Mouse (Mus musculus) neural tube, embryonic 11.5 days (tissue): ENCODE measurements around the gene Ncoa4. TPM values are rescaled to one million over a fixed set of nuclear protein-coding genes. Genes with fewer than 3 reads are reported as not detected.

Source experiments
- ATAC-seq: fragments of 200-750 bp; cut with Nextera tagmentation; 2 replicates; pipeline ENCODE4 v1.8.0; 2017; ENCODE audit warnings: moderate number of reproducible peaks, mild to moderate bottlenecking, moderate TSS enrichment, moderate library complexity; ENCODE audit not compliant: insufficient read depth, low FRiP score, low TSS enrichment
- DNase-seq: peaks from one replicate; pipeline ENCODE4 v3.0.0-alpha.2; 2015; ENCODE audit warnings: low spot score
- H3K27ac ChIP-seq: fragments of 300-500 bp; sonication (generic); 2 replicates; pipeline ENCODE4 v1.5.1; 2014; ENCODE audit warnings: low read depth, mild to moderate bottlenecking, low read length
- H3K27me3 ChIP-seq: fragments of 300-500 bp; sonication (generic); 2 replicates; pipeline ENCODE4 v1.6.1; 2014; ENCODE audit warnings: mild to moderate bottlenecking, low read length, mixed read lengths; ENCODE audit not compliant: control insufficient read depth, insufficient read depth
- H3K36me3 ChIP-seq: fragments of 300-500 bp; sonication (generic); 2 replicates; pipeline ENCODE4 v1.6.1; 2014; ENCODE audit warnings: mild to moderate bottlenecking, low read length, moderate library complexity, mixed read lengths; ENCODE audit not compliant: control insufficient read depth, insufficient read depth
- H3K4me1 ChIP-seq: fragments of 300-500 bp; sonication (generic); 2 replicates; pipeline ENCODE4 v1.6.1; 2014; ENCODE audit warnings: low read length, mixed read lengths; ENCODE audit not compliant: control insufficient read depth, insufficient read depth
- H3K4me2 ChIP-seq: fragments of 300-500 bp; sonication (generic); 2 replicates; pipeline ENCODE4 v1.6.1; 2014; ENCODE audit warnings: low read depth, mild to moderate bottlenecking, moderate library complexity
- H3K4me3 ChIP-seq: fragments of 300-500 bp; sonication (generic); 2 replicates; pipeline ENCODE4 v1.5.1; 2014; ENCODE audit warnings: low read depth, low read length
- H3K9ac ChIP-seq: fragments of 300-500 bp; sonication (generic); 2 replicates; pipeline ENCODE4 v1.6.1; 2014; ENCODE audit warnings: mild to moderate bottlenecking, low read length
- H3K9me3 ChIP-seq: fragments of 300-500 bp; sonication (generic); 2 replicates; pipeline ENCODE4 v1.6.1; 2016; ENCODE audit warnings: low read length; ENCODE audit not compliant: control insufficient read depth
- WGBS: fragments of 180-500 bp; shearing (Covaris S2); extraction: QIAGEN DNeasy Blood & Tissue Kit; methylation state at CpG from one replicate; pipeline ENCODE4 v1.1.7; 2014; 5-methylcytosine and 5-hydroxymethylcytosine counted together
- polyA plus RNA-seq: library from polyadenylated mRNA; unstranded; fragments of >200 nt; fragmentation: Nextera tagmentation; extraction: Ambion mirVana; gene quantifications from 2 replicates; pipeline ENCODE4 v1.2.1, GENCODE M21; 2014

Ncoa4 gene
- polyA plus RNA-seq, 1 experiment from 2014 or later = 106 TPM

- H3K9me3 ChIP-seq = no peaks in the 10 kb centered on the region
- DNase-seq (no peak), ATAC-seq (no peak)
- H3K36me3 ChIP-seq = no peaks in the 10 kb centered on the region
- peaks cover 13% of the 10 kb centered on the region for H3K4me1 ChIP-seq
- H3K4me2 ChIP-seq = no peak overlapping the region
- H3K27me3 ChIP-seq = no peaks in the 10 kb centered on the region
- 86% methylated on average over 8 of the region's 8 CpGs for WGBS
- H3K4me3 ChIP-seq = no peak overlapping the region
- H3K9ac ChIP-seq = no peak overlapping the region
- H3K27ac ChIP-seq = no peak overlapping the region
Measured at GRCm38 (mm10) chr14:32164173-32165051, 4.7 kb downstream of the Ncoa4 start.

GRCm38 (mm10) chr14:32165278-32166061 lies 5.8 kb downstream of the Ncoa4 start:
- Histone ChIP-seq H3K27me3 (no peaks in the 10 kb centered on the region), H3K36me3 (no peaks in the 10 kb centered on the region), H3K9me3 (no peaks in the 10 kb centered on the region), H3K9ac (peak overlapping the region; percentile 69), H3K4me1 (peaks cover 10% of the 10 kb centered on the region), H3K4me3 (peak overlapping the region; percentile 48), H3K27ac (peak overlapping the region; percentile 27; the same call in 1 of the 2 replicates), H3K4me2 (peak overlapping the region; percentile 97)
- WGBS = 1% methylated on average over 42 of the region's 42 CpGs
- DNase-seq = peak; percentile 68
- ATAC-seq = 0 out of 2 replicates have a peak, but pooled peaks have one; percentile 41

GRCm38 (mm10) chr14:32166062-32166441 lies 6.4 kb downstream of the Ncoa4 start:
- Histone ChIP-seq H3K4me1 (peaks cover 6% of the 10 kb centered on the region; the same call in 1 of the 2 replicates), H3K36me3 (no peaks in the 10 kb centered on the region), H3K27me3 (no peaks in the 10 kb centered on the region), H3K9me3 (no peaks in the 10 kb centered on the region), H3K9ac (no peak overlapping the region), H3K27ac (no peak overlapping the region), H3K4me2 (peak overlapping the region; percentile 97; the same call in 1 of the 2 replicates), H3K4me3 (peak overlapping the region; percentile 48; the same call in 1 of the 2 replicates)
- ATAC-seq = no peak
- no peak for DNase-seq
- WGBS = 74% methylated on average over 2 of the region's 2 CpGs

GRCm38 (mm10) chr14:32166840-32167239 lies 7.2 kb downstream of the Ncoa4 start:
- no peak for ATAC-seq
- no peak overlapping the region for H3K27ac ChIP-seq
- H3K9ac ChIP-seq = no peak overlapping the region
- DNase-seq = no peak
- no peaks in the 10 kb centered on the region for H3K9me3 ChIP-seq
- no peaks in the 10 kb centered on the region for H3K27me3 ChIP-seq
- no peak overlapping the region for H3K4me3 ChIP-seq
- 94% methylated on average over 1 of the region's 1 CpGs for WGBS
- no peak overlapping the region for H3K4me2 ChIP-seq
- H3K4me1 ChIP-seq = peaks cover 6% of the 10 kb centered on the region; the same call in 1 of the 2 replicates
- H3K36me3 ChIP-seq = no peaks in the 10 kb centered on the region

- Histone ChIP-seq H3K9me3 (no peaks in the 10 kb centered on the region), H3K36me3 (no peaks in the 10 kb centered on the region), H3K27me3 (no peaks in the 10 kb centered on the region), H3K4me1 (peaks cover 6% of the 10 kb centered on the region; the same call in 1 of the 2 replicates), H3K9ac (no peak overlapping the region), H3K27ac (no peak overlapping the region), H3K4me3 (no peak overlapping the region), H3K4me2 (no peak overlapping the region)
- no peak for ATAC-seq
- no peak for DNase-seq
- WGBS = 92% methylated on average over 5 of the region's 5 CpGs
Measured at GRCm38 (mm10) chr14:32167326-32167725, 7.7 kb downstream of the Ncoa4 start.

- Histone ChIP-seq H3K4me2 (no peak overlapping the region), H3K27me3 (no peaks in the 10 kb centered on the region), H3K9me3 (no peaks in the 10 kb centered on the region), H3K9ac (no peak overlapping the region), H3K27ac (no peak overlapping the region), H3K4me1 (peaks cover 6% of the 10 kb centered on the region; the same call in 1 of the 2 replicates), H3K36me3 (peaks cover 2% of the 10 kb centered on the region), H3K4me3 (no peak overlapping the region)
- WGBS = 70% methylated on average over 3 of the region's 3 CpGs
- ATAC-seq (no peak), DNase-seq (no peak)
Measured at GRCm38 (mm10) chr14:32168653-32169231, 9.1 kb downstream of the Ncoa4 start.

- H3K9ac ChIP-seq = no peak overlapping the region
- H3K36me3 ChIP-seq = peaks cover 4% of the 10 kb centered on the region
- no peaks in the 10 kb centered on the region for H3K9me3 ChIP-seq
- no peak for DNase-seq
- no peak overlapping the region for H3K4me3 ChIP-seq
- WGBS = 94% methylated on average over 4 of the region's 4 CpGs
- no peaks in the 10 kb centered on the region for H3K27me3 ChIP-seq
- no peak overlapping the region for H3K4me2 ChIP-seq
- no peak for ATAC-seq
- H3K27ac ChIP-seq = no peak overlapping the region
- H3K4me1 ChIP-seq = peaks cover 6% of the 10 kb centered on the region; the same call in 1 of the 2 replicates
Measured at GRCm38 (mm10) chr14:32170137-32170536, 10.5 kb downstream of the Ncoa4 start.

GRCm38 (mm10) chr14:32175310-32175709 lies 15.6 kb downstream of the Ncoa4 start:
- H3K27me3 ChIP-seq = no peaks in the 10 kb centered on the region
- no peak for ATAC-seq
- H3K4me1 ChIP-seq = no peaks in the 10 kb centered on the region
- 93% methylated on average over 2 of the region's 2 CpGs for WGBS
- no peak overlapping the region for H3K4me3 ChIP-seq
- H3K4me2 ChIP-seq = no peak overlapping the region
- no peaks in the 10 kb centered on the region for H3K9me3 ChIP-seq
- no peak overlapping the region for H3K27ac ChIP-seq
- H3K9ac ChIP-seq = no peak overlapping the region
- peaks cover 9% of the 10 kb centered on the region for H3K36me3 ChIP-seq
- DNase-seq = no peak
